Mouse (Mus musculus) common myeloid progenitor, adult 5-6 weeks (primary cell): ENCODE measurements around the gene Spem2. TPM values are rescaled to one million over a fixed set of nuclear protein-coding genes. Genes with fewer than 3 reads are reported as not detected.
"Not testable (repeated sequence)": the region's sequence is repeated elsewhere in the genome, so short reads cannot be mapped to it uniquely, and the experiment has no call there.

Experiments
- ATAC-seq: replicated peaks from 2 replicates; pipeline ENCODE4 v1.8.0; 2016; ENCODE audit warnings: low read depth, mild to moderate bottlenecking, moderate TSS enrichment, inconsistent platforms; ENCODE audit not compliant: poor library complexity, severe bottlenecking
- total RNA-seq: library from RNA; stranded (forward); fragments of 200-1000, 187-1606 nt; gene quantifications from 2 replicates; pipeline ENCODE4 v1.2.3, GENCODE M21; 2017

Gene Spem2
- total RNA-seq: not detected in 2 replicates

GRCm38 (mm10) chr11:69818365-69818764 is at the start of gene Spem2:
Spem2 (minus strand) TSS chr11:69818465.
- no peak for ATAC-seq

- no peak for ATAC-seq
Measured at GRCm38 (mm10) chr11:69867335-69867734, 49.1 kb upstream of the Spem2 start.

- ATAC-seq: no peak
Measured at GRCm38 (mm10) chr11:69865561-69865960, 47.3 kb upstream of the Spem2 start.

- no peak for ATAC-seq
Measured at GRCm38 (mm10) chr11:69864138-69864860, 46.0 kb upstream of the Spem2 start.

GRCm38 (mm10) chr11:69863729-69864128 is 45.5 kb upstream of the Spem2 start:
- not testable (repeated sequence) for ATAC-seq

GRCm38 (mm10) chr11:69858113-69858998 is 40.1 kb upstream of the Spem2 start, which contains the start of gene Tnk1:
Tnk1 (minus strand) TSS chr11:69858730.
- ATAC-seq: no peak

- ATAC-seq: peak; percentile 30
Measured at GRCm38 (mm10) chr11:69855347-69855746, 37.1 kb upstream of the Spem2 start.

GRCm38 (mm10) chr11:69854680-69855079 is 36.4 kb upstream of the Spem2 start:
- ATAC-seq: no peak

GRCm38 (mm10) chr11:69853994-69854393 is 35.7 kb upstream of the Spem2 start:
- peak; percentile 68 for ATAC-seq

GRCm38 (mm10) chr11:69850754-69851153 is 32.5 kb upstream of the Spem2 start:
- peak; percentile 41 for ATAC-seq

GRCm38 (mm10) chr11:69849884-69850283 is 31.6 kb upstream of the Spem2 start:
- ATAC-seq: no peak

- no peak for ATAC-seq
Measured at GRCm38 (mm10) chr11:69849128-69849527, 30.9 kb upstream of the Spem2 start.

GRCm38 (mm10) chr11:69848021-69848420 is 29.8 kb upstream of the Spem2 start:
- ATAC-seq: no peak

GRCm38 (mm10) chr11:69846738-69847688 is 28.7 kb upstream of the Spem2 start:
- ATAC-seq: peak; percentile 26

- ATAC-seq: peak; percentile 83
Measured at GRCm38 (mm10) chr11:69846198-69846680, 28.0 kb upstream of the Spem2 start, which contains the start of gene Plscr3. Plscr3 (plus strand) TSS chr11:69846376.

GRCm38 (mm10) chr11:69838714-69839104 is 20.4 kb upstream of the Spem2 start:
- no peak for ATAC-seq

- ATAC-seq: peak; percentile 81
Measured at GRCm38 (mm10) chr11:69837952-69838713, 19.9 kb upstream of the Spem2 start, which contains the start of gene Tmem256. Tmem256 (plus strand) TSS chr11:69838514.

GRCm38 (mm10) chr11:69837604-69837951 is 19.3 kb upstream of the Spem2 start, which contains the start of gene Nlgn2:
Nlgn2 (minus strand) TSS chr11:69837784.
- ATAC-seq: peak; percentile 6; the same call in 1 of the 2 replicates
